ENCODE assay signal across 12 mouse cellular contexts in the genomic region with DNA sequence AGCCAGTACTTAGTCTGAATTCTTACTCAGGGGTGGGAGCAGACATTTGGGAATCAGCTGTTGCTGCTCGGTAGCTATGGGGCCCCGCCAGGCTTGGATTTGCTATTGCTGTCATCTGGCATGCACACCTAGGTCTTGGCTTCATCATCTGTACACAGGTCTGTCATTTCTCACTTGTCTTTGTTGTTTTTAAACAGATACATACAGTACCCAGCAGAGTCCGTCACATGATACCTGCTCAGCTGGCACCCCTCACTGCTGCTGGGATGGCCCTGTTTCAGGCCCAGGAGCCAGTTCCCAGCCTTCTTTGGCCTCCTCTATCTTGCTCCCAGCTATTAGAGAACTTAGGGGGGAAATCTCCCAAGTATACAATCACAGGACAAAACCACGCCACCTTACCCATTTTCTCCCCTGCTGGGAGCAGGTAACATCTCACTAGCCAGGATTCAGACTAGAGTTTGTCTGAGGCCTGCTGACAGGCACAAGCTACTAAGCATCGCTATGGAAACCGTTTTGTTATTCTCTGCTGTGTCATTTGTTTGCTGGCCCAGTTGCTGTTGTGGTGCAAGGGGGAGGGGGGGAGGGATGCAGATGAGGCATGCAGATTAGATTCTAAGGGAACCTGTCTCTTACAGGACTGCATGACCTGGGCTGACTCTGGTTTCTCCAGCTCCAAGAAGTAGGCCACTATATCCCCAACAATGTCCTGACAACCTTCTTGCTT. TPM values are rescaled to one million over a fixed set of nuclear protein-coding genes. Genes with fewer than 3 reads are reported as not detected.
DNase-seq lines count a peak whose midpoint lies in the region; ATAC-seq and TF ChIP-seq lines count a peak whose summit lies in the region.
"Had no signal": no experiment of that assay in that cellular context is flagged by ENCODE, and none has a peak within 500 bp of the region (broad histone marks: within the 10 kb centered on the region; RNA-seq: fewer than 3 reads in every experiment).

No protein-coding gene starts in this region.

- no peaks in the 10 kb centered on the region for H3K27me3 ChIP-seq in hindbrain, embryonic 15.5 days
- H3K27me3 ChIP-seq in liver, postnatal 0 days (ENCODE audit: insufficient read depth, low read length), result no peaks in the 10 kb centered on the region
- H3K27me3 ChIP-seq: limb, embryonic 13.5 days; stomach, embryonic 15.5 days had no signal

- H3K4me2 ChIP-seq in hindbrain, embryonic 15.5 days, result no peak overlapping the region
- H3K4me2 ChIP-seq in liver, postnatal 0 days (ENCODE audit: low read depth, low read length), result no peak overlapping the region
- H3K4me2 ChIP-seq: limb, embryonic 13.5 days; stomach, embryonic 15.5 days had no signal

- no peaks in the 10 kb centered on the region for H3K9me3 ChIP-seq in hindbrain, embryonic 15.5 days
- no peaks in the 10 kb centered on the region for H3K9me3 ChIP-seq in liver, postnatal 0 days (ENCODE audit: low read length)
- H3K9me3 ChIP-seq: limb, embryonic 13.5 days; stomach, embryonic 15.5 days had no signal

- 37% methylated on average over 6 of the region's 6 CpGs for WGBS in hindbrain, embryonic 15.5 days
- 72% methylated on average over 6 of the region's 6 CpGs for WGBS in liver, postnatal 0 days (ENCODE audit: insufficient replicate concordance)

- TF ChIP-seq EP300 in liver, postnatal 0 days (IDR thresholded peaks at IDR 0.05; ENCODE audit: low read depth), result no peak

- peaks cover 36% of the 10 kb centered on the region for H3K4me1 ChIP-seq in hindbrain, embryonic 15.5 days (replicated peaks)
- no peaks in the 10 kb centered on the region; the same call in 1 of the 2 replicates for H3K4me1 ChIP-seq in liver, postnatal 0 days (ENCODE audit: insufficient read depth)
- H3K4me1 ChIP-seq: limb, embryonic 13.5 days; stomach, embryonic 15.5 days had no signal

- H3K4me3 ChIP-seq in hindbrain, embryonic 15.5 days, result no peak overlapping the region
- no peak overlapping the region for H3K4me3 ChIP-seq in liver, postnatal 0 days (ENCODE audit: low read depth, low read length)
- H3K4me3 ChIP-seq: limb, embryonic 13.5 days; stomach, embryonic 15.5 days had no signal

- peak; percentile 45 to 52 for DNase-seq in cerebellum, postnatal 10 days
- no peak for DNase-seq in cerebellum, adult 9-11 months
- peak; percentile 32 to 40 for DNase-seq in layer of hippocampus, postnatal 14 days (ENCODE audit: low spot score in 2 of 2)
- no peak for DNase-seq in layer of hippocampus, adult 9-11 months
- DNase-seq in yolk sac, embryonic 10.5 days (ENCODE audit: low spot score), result no peak
- no peak for DNase-seq in liver, postnatal 0 days
- DNase-seq in adrenal gland, adult 2 months, result no peak
- DNase-seq: lung, postnatal 4 days had no signal

- H3K36me3 ChIP-seq in hindbrain, embryonic 15.5 days, result no peaks in the 10 kb centered on the region
- no peaks in the 10 kb centered on the region for H3K36me3 ChIP-seq in liver, postnatal 0 days (replicated peaks; ENCODE audit: insufficient read depth, low read length)
- H3K36me3 ChIP-seq: limb, embryonic 13.5 days; stomach, embryonic 15.5 days had no signal

- H3K9ac ChIP-seq in hindbrain, embryonic 15.5 days, result no peak overlapping the region
- H3K9ac ChIP-seq in liver, postnatal 0 days (replicated peaks), result no peak overlapping the region
- H3K9ac ChIP-seq: limb, embryonic 13.5 days; stomach, embryonic 15.5 days had no signal

- H3K27ac ChIP-seq in hindbrain, embryonic 15.5 days (replicated peaks), result peak overlapping the region; percentile 57
- H3K27ac ChIP-seq in liver, postnatal 0 days (ENCODE audit: low read depth), result no peak overlapping the region
- H3K27ac ChIP-seq: kidney, postnatal 0 days; limb, embryonic 13.5 days; stomach, embryonic 15.5 days had no signal

- no peak for ATAC-seq in hindbrain, embryonic 15.5 days (ENCODE audit: low FRiP score, low read depth)
- ATAC-seq in liver, postnatal 0 days, result no peak

- TF ChIP-seq CTCF in liver, postnatal 0 days (IDR thresholded peaks at IDR 0.05; ENCODE audit: low read depth), result no peak

RNA-seq across cellular contexts. Expression of a gene that starts 52.8 kb away (rescaled TPM):
- total RNA-seq in layer of hippocampus, postnatal 14 days (2021), result 10 to 100 TPM; 79.6 to 81.4 TPM
- polyA plus RNA-seq in hindbrain, embryonic 15.5 days (2015; fragmentation: Nextera tagmentation; extraction: Ambion mirVana), result 19.2 and 23.9 TPM in 2 replicates
- polyA plus RNA-seq in liver, postnatal 0 days (2015; fragmentation: Nextera tagmentation; extraction: Ambion mirVana), result 0.07 TPM in 1 of 2 replicates, not detected in the other
- under 1 TPM; 0.28 to 0.37 TPM for total RNA-seq in adrenal gland, adult 2 months (2021)
- 0.75 and 0.76 TPM in 2 replicates for polyA plus RNA-seq in adrenal gland, adult 2 months (2012; rRNA removed)

Comparison
In these comparisons a context has a peak if more than half of its experiments do, and no peak if none do; other contexts are left out.
1. DNase-seq: peak in cerebellum, postnatal 10 days (2 of 2) and layer of hippocampus, postnatal 14 days (2 of 2); none in cerebellum, adult 9-11 months (single experiment), layer of hippocampus, adult 9-11 months (single experiment), yolk sac, embryonic 10.5 days (single experiment), liver, postnatal 0 days (single experiment) and adrenal gland, adult 2 months (single experiment).
2. RNA of a gene that starts 52.8 kb away (polyA plus RNA-seq): 19.2 to 23.9 TPM in hindbrain, embryonic 15.5 days; 0.75 to 0.76 TPM in adrenal gland, adult 2 months and 0.07 TPM in liver, postnatal 0 days; every median in the first group is over 10 times any median in the second.